In the genomic region with DNA sequence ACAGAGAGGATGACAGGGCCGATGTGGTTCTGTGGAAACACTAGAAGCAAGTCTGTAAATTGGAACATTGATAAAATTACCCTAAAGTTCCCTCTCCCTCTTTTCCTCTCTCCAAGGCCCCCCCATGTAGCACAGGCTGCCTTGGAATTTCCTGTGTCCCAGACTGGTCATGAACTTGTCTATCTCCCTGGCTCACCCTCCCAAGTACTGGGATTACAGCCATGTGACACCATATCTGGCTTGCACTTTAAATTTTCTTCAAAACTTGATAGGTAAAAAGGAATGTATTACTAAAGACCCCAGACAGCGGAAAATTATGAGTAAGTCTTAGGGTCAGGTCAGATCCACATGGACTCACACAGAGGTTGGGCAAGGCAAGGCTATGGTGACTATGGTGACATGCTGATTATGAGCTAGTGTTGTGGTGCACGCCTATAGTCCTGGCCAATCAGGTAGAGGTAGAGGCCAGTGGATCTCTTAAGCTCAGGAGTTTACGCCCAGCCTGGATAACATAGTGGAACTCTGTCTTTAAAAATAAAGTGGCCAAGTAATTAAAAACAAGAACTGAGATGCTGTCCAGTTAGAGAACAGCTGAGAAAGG, we compare ENCODE assay signal across 13 mouse cellular contexts.
DNase-seq lines count a peak whose midpoint lies in the region; ATAC-seq and TF ChIP-seq lines count a peak whose summit lies in the region.
"Had no signal": no experiment of that assay in that cellular context is flagged by ENCODE, and none has a peak within 500 bp of the region (broad histone marks: within the 10 kb centered on the region; RNA-seq: fewer than 3 reads in every experiment).

No protein-coding gene starts in this region.

- DNase-seq in kidney, postnatal 0 days (ENCODE audit: low spot score): no peak
- no peak for DNase-seq in kidney, adult 18-20 months
- peak; percentile 8 for DNase-seq in heart, postnatal 25 days (ENCODE audit: low spot score)
- no peak for DNase-seq in spleen, postnatal 4 days (ENCODE audit: low spot score in 2 of 2)
- no peak for DNase-seq in frontal cortex, postnatal 10 days (ENCODE audit: low spot score in 2 of 2)
- DNase-seq: cerebellum, postnatal 10 days; kidney, postnatal 36 days had no signal

- no peak overlapping the region for H3K9ac ChIP-seq in kidney, postnatal 0 days (ENCODE audit: low read depth, low read length)
- H3K9ac ChIP-seq: embryonic facial prominence, embryonic 12.5 days; hindbrain, embryonic 14.5 days; neural tube, embryonic 15.5 days had no signal

- no peak for TF ChIP-seq CTCF in kidney, postnatal 0 days (IDR thresholded peaks at IDR 0.05; ENCODE audit: low read depth)

- no peak for ATAC-seq in kidney, postnatal 0 days (replicated peaks; ENCODE audit: low FRiP score, low read depth)
- ATAC-seq in erythroblast, adult 5-6 weeks (replicated peaks; ENCODE audit: low FRiP score, poor library complexity, severe bottlenecking): peak; percentile 93
- ATAC-seq in megakaryocyte-erythroid progenitor cell, adult 5-6 weeks (replicated peaks; ENCODE audit: low FRiP score, low TSS enrichment, poor library complexity, severe bottlenecking): peak; percentile 74
- ATAC-seq: forebrain, embryonic 14.5 days had no signal

- 0 out of 2 replicates have a peak overlapping the region, but pooled peaks have one; percentile 19 for H3K27ac ChIP-seq in kidney, postnatal 0 days
- H3K27ac ChIP-seq: embryonic facial prominence, embryonic 12.5 days; hindbrain, embryonic 14.5 days; neural tube, embryonic 15.5 days had no signal

- H3K4me1 ChIP-seq in kidney, postnatal 0 days (replicated peaks; ENCODE audit: insufficient read depth, low read length): peaks cover 11% of the 10 kb centered on the region

- 77% methylated on average over 4 of the region's 4 CpGs for WGBS in kidney, postnatal 0 days

- H3K4me2 ChIP-seq in kidney, postnatal 0 days (ENCODE audit: low read length): no peak overlapping the region
- H3K4me2 ChIP-seq: embryonic facial prominence, embryonic 12.5 days; hindbrain, embryonic 14.5 days; neural tube, embryonic 15.5 days had no signal

- intact Hi-C loops in heart, postnatal 25 days (cut with DNase I): loop anchor here (5.0 to 10.0 kb wide), 2 partner anchors 38 to 565 kb away; no protein-coding TSS in a partner anchor

- no peaks in the 10 kb centered on the region for H3K36me3 ChIP-seq in kidney, postnatal 0 days (ENCODE audit: insufficient read depth, low read length)
- H3K36me3 ChIP-seq: embryonic facial prominence, embryonic 12.5 days; neural tube, embryonic 15.5 days had no signal

- no peaks in the 10 kb centered on the region for H3K9me3 ChIP-seq in kidney, postnatal 0 days (replicated peaks; ENCODE audit: low read length)
- H3K9me3 ChIP-seq: embryonic facial prominence, embryonic 12.5 days; neural tube, embryonic 15.5 days had no signal

- no peaks in the 10 kb centered on the region for H3K27me3 ChIP-seq in kidney, postnatal 0 days (ENCODE audit: insufficient read depth, low read length)
- H3K27me3 ChIP-seq: embryonic facial prominence, embryonic 12.5 days; neural tube, embryonic 15.5 days had no signal

- no peak overlapping the region for H3K4me3 ChIP-seq in kidney, postnatal 0 days (replicated peaks; ENCODE audit: low read depth, low read length)
- H3K4me3 ChIP-seq: embryonic facial prominence, embryonic 12.5 days; neural tube, embryonic 15.5 days had no signal
